Mouse (Mus musculus) spleen, postnatal 4 days (tissue): ENCODE data around the gene Irf2.

Experiments used
- DNase-seq, 2 experiments: peaks; one replicate each; pipeline ENCODE4 v3.0.0; 2022; ENCODE audit warnings: low spot score in 2 of 2

Gene Irf2

DNA sequence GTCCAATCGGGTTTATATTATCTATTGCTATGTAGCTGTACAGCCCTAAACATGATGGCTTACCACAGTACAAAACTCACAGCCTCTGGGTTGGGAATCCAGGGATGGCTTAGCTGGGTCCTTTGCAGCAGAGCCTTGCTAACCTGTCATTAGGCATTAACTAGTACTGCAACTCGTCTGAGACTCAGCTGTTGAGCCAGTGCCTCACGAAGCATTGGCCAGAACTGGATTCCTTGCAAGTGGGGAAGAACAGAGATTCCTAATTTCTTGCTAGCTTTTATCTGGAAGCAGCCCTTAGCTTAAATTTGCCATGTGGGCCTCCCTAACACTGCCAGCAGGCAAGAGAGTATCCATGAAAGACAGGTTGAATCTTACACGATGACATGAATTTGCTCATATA is 104.3 kb downstream of the Irf2 start:
- DNase-seq, result no peak

DNA sequence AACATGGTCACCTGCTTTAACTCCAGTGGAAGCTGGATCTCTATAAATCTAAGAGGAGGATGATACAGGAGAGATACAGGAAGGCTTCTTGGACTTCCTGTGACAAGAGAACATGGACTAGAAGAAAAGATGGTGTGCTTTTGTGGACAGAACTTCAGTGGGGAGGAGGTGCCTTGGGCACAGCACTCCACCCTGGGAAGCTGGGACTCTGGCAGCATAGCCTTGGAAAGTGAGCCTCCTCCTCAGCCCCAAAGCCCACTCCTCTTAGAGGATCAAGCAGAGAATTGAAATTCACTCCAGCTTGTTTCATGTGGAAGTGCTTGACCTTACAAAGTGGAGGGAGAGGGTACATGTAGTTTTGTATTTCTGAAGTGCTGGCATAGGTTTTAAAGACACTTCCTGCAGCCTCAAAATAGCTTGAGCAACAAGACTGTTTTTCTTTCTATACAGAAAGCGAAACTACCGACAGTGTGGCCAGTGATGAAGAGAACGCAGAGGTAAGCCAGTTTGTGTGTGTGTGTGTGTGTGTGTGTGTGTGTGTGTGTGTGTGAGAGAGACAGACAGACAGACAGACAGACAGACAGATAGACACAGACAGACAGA is 104.9 kb downstream of the Irf2 start:
- DNase-seq, result peak in 1 of 2 experiments; percentile 64

DNA sequence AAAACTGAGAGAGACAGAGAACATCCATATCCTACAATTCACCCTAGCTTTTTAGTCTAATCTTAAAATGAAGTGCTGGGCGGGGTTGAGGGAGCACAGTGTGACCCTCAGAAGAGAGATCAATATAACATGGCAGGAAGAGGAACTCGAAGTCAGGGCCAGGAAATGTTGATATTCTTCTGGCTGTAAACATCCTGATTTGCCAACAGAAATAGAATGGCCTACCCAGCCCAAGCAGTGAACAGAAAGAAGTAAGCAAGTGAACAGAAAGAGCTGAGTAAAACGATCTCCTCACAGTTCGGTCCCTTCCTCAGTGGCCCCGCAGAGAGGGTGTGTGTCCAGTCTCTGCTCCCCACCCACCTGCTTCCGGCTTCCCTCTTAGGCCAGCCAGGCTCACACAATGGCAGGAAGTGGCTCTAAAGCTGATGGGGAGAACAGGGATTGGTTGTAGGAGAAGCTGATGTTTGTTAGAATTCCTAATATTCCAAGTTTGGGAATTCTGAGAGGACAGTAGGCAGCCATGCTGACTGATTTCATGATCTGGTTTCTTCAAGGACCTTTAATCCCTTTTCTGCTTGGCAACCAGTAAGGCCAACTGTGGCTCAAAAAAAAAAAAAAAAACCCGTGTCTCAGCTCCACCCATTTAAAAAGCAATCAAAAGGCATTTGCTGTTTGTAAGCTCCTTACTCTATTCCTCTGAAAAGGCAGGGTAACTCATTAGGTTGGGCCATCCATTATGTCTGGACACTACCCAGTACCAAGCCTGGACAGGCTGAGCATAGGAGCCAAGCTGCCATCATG is 105.6 kb downstream of the Irf2 start:
- peak; percentile 44 to 73 for DNase-seq

DNA sequence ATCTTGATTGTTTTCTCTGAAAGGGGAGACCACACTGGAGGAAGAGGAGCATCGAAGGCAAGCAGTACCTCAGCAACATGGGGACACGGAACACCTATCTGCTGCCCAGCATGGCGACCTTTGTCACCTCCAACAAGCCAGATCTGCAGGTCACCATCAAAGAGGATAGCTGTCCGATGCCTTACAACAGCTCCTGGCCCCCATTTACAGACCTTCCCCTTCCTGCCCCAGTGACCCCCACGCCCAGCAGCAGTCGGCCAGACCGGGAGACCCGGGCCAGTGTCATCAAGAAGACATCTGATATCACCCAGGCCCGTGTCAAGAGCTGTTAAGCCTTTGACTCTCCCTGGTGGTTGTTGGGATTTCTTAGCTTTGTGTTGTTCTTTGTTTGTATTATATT is 106.4 kb downstream of the Irf2 start:
- DNase-seq, result no peak

DNA sequence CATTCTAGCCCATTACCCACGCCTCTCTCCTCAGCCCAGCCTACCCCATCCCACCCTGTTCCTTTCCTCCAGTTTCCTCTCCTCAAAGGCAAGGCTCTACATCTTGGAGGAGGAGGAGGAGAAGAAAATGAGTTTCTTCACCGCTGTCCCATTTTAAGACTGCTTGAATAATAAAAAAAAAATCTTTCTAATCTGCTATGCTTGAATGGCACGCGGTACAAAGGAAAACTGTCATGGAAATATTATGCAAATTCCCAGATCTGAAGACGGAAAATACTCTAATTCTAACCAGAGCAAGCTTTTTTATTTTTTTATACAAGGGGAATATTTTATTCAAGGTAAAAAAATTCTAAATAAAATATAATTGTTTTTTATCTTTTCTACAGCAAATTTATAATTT is 107.4 kb downstream of the Irf2 start:
- DNase-seq, result no peak

DNA sequence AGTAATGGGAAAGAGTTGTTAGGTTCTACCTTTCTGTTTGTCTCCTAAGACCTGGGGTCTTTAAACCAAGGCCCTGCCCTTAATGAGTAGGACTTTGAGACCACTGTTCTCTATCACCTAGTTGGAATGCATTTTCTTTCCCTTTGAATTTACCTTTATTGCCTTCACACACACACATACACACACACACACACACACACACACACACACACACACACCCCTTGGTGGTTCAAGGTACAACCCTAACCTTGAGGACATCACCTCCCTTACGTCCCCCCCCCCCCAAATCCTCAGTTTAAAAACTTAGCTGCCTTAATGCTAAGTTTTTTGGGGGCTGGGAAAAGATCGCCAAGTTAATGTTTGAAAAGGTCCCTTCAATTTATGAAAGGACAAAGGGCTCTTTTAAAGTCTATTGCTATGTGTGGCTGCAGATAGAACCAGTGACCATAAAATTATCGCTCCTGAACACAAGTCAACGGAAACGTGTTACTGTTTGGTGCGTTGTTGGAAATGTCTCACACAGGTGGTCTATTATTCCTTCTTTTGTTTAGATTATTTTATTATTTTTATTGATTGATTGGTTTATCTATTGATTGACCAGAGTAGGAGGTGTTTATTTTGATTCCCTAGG is 108.6 kb downstream of the Irf2 start:
- DNase-seq, result no peak

DNA sequence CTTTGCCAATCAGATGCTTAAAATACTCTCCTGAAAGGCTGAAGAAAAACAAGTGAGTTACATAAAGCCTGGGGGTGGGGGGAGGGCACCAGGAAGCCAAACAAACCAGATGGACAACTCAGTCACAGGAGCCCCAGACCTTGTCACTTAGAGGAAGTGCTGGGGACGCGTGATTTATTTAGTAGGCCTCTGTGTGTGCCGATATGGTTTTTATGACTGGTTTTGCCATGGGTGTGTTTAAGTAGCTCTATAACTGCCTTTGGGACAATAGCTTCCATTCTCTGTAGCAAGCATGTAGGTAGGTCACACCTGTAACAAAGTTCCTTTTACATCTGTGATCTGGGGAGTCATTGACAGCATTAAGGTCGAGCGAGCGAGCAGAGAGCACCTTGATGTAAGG is 109.4 kb downstream of the Irf2 start:
- DNase-seq, result no peak

DNA sequence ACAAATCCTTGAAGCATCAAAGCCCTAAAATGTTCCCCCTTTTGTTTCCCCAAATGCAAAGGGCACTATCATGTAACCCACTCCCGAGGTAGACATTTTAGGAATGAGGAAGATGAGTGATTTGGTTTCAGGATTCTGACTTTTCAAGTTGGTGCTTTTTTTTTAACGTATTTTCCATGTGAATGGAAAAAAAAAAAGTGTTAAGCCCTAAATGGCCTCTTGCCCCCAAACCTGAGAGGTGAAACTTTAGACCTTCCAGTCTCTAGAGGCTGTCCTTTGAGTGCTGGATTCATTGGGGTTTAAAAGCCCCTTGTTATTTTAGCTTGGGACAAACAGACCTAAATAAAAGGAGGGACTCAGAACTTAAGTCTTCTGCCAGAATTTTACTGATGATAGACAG is 109.9 kb downstream of the Irf2 start:
- DNase-seq, result no peak

DNA sequence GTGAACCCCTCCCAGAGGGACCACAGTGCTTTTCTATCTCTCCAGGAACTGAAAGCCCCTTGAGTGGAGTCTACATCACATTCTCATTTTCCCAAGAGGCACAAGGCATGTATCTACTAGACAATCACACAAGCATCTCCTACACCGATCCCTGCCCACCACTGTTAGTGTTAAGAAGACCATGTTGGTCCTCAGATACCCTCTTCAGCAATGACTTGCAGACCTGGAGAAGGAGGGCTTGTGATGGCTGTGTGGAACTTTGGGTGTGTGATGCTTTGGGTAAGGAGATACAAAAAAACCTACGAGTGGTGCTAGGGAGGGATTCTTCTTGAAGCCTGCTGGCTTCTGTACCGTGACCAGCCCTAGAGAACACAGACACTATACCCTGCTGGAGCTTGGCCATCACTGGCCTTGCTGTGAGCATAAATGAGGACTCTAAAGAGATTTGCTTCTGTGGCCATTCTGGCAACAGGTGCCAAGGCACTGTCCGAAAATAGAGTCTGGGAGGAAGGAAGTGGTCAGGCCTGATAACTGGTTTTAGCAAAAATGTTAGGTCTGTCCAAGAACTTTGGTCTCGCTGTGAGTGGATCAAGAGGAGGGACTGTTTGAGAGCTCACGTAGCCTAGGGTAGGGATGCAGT is 110.8 kb downstream of the Irf2 start:
- DNase-seq, result peak in 1 of 2 experiments; percentile 29

DNA sequence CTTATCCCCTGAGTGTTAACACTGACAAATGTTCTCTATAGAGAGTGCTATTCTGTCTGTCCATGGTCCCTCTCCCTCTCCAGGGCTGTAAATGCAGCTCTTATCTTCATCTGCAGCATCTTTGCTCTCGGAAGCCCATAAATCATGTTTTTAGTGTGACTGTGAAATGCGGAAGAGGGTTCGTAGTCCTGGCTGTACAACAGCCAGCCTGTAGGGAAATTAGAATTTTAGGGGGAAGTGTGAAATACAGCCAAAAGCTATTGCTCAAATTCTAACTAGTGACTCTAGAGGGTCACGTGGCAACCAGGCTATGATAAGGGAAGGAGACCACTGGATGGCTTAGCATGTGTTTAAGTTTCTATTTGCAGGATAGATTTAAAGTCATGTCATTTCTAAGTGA is 112.0 kb downstream of the Irf2 start:
- no peak for DNase-seq

DNA sequence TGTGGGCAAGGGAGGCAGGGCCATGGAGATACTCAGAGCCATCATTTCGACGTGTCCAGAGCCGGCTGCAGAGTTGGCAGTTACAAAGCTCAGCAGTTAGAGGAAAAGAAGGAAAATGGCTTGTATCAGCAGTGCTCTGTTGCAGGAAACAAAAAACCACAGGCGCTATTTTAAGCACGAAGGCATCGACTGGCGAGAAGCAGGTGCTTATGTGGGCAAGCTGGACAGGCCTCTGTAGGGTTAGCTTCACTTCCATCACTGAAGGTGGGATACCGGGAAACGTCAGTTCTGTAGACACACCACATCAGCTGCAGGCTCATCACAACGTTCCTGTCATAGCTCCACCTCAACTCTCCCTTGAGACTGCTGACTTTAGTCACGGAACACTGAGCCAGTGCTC is 112.8 kb downstream of the Irf2 start:
- DNase-seq, result peak in 1 of 2 experiments; percentile 24

DNA sequence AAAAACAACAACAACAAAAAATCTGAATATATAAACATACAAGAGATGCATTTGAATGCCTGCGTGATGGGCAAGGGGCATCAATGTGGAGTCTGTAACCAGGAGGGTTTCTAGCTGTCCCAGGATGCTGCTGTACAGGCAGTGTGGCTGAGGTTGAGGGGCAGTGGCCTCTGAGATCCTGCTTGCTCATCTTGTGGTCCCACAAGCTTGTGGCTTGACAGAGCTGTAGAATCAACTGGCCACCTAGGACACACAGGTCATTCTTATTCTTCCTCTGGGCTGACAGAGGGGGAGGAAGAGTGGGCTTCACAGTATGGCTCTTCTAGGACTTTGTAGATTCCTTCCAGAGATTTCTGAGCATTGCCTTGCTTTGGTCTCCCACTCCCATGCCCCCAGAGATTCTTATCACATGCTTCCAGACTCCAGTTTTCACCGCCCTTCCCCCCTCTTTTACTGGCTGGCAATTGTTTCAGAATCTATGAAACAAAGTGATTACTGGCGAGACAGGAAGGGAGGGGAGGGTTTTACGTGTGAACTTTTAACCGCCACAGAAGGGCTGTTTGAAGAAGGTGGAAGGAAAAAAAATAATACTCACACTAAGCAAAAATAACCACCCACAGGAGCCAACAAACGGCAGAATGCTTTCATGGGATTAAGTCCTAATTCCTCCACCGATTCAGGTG is 119.8 kb downstream of the Irf2 start:
- DNase-seq, result no peak

DNA sequence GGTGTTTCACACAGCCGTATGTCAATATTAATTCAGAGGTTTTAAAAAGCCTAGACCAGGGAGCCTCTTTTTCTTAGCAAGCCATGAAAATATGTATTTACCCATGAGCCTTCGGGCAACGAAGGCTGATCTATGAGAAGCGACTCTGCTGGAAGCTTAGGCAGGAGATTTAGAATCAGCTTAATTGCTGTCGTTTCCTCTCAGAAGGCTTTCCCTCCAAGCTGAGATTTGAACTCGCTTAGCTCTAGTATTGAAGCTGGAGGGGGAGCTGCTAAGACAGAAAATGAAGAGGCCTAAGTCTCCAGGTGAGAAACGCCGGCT is 120.3 kb downstream of the Irf2 start:
- no peak for DNase-seq

DNA sequence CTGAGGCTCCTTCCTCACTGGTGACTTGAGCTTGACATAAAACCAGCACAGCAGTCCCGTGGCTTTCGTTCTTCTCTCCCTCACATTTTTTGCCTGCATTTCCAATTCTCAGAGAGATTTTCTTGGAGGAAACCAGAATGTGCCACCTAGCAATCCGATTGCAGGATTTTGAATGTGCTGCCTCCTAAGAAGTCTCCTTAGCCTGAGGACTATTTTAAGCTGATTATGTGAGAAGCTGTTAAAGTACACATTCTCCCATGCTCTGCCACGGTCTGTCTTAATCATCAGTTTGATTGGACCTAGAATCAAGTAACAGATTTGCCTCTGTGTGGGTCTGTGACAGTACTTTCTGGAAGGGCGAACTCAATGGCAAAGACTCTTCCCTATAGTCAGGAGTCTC is 123.0 kb downstream of the Irf2 start:
- no peak for DNase-seq

DNA sequence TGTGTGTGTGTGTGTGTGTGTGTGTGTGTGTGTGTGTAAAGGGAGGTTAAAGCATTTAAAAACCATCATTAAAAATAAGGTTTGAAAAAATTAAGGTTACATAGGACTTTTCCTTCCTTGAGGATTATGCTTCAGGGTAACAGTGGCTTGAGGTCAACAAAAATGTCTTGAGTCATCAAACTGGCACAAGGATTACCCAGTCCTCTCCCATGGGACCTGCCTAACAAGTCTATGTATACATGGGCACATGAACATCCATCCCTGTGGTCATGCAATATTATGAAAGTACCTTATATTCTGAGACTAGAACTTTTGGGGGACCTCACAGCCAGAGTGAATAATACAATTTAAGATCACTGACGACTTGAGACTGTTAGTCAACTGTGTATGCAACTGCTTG is 125.9 kb downstream of the Irf2 start:
- DNase-seq, result no peak

DNA sequence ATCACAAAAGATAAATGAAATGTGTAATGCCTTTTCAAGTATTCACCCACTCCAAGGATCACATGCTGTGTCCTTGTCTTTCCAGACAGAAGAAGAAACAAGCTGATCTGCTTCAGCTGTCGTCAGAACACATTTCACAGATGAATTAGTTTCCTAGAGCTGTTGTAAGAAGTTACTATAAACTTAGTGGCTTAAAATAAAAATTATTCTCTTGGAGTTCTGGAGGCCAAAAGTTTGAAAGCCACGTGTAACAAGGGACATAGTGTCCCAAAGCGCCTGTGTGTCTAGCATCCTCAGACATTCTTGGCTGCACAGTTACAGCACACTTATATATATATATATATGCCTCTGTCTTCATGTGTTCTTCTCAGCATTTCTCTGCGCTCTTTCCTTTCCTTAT is 127.9 kb downstream of the Irf2 start:
- DNase-seq, result no peak

DNA sequence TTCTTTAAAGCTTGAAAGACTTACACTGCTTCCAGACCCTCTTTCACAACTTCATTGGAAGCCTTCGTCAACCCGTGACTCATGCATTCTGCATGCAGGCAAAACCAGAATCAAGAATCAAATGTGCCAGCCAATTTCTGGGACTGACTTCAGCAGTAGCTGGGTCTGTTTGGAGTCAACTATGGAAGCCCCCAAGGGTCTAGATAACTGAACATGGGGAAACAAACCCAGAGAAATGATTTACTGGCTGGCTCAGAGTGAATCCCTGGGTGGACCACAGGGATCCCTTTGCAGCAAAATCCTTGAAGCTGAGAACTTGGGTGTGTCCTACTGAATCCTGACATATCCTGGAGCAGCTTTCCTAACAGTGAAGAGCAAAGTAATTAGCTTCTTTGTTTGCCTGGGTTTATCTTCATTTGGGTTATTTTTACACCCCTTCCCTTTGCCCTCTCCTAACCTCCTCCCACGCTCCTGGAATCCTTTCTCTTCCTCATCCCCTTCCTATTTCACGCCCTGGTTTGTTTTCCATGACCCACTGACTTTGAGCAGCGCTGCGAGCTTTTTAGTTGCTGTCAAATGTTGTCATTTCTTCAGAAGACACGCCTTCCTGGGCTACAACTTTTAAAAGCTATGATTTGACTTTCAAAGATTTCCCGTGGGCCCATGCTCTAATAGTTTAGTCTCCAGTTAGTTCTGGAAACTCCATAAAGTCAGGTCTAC is 129.0 kb downstream of the Irf2 start:
- DNase-seq, result no peak

DNA sequence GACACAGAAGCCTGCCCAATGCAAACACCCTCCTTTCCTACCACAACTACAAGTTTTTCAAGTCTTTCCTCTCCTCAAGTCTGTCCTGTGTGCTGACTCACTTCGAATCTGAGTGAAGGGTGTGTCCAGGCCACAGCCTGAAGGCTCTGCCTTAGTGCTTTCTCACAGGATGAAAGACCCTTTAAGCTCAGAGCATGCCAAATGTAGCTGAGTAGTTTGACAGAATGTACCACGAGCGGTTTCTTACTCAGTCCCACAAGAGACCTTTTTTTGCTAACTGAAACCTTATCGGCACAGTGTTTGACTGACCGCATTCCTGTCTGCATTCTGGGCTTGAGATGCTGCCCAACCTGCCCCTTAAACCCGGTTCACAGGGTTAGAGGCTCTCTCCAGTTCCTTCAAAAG is 130.0 kb downstream of the Irf2 start:
- no peak for DNase-seq

DNA sequence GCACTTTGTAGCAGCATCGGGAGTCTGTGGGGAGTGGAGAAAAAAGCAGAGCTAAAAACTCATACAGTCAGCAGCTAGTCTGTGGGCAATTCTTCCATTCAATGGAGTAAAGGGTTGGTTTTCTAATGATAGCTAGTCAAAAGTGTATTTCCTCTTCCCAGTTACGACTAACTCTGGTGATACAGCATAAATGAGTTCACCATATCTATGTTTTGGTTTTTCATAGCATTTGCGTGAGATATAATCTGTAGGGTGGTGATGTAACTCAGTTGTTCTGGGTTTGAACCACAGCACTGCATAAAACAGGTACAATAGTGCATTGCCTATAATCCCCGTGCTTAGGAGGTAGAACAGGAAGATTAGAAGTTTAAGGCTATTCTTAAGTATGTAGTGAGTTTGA is 131.6 kb downstream of the Irf2 start:
- DNase-seq, result no peak

DNA sequence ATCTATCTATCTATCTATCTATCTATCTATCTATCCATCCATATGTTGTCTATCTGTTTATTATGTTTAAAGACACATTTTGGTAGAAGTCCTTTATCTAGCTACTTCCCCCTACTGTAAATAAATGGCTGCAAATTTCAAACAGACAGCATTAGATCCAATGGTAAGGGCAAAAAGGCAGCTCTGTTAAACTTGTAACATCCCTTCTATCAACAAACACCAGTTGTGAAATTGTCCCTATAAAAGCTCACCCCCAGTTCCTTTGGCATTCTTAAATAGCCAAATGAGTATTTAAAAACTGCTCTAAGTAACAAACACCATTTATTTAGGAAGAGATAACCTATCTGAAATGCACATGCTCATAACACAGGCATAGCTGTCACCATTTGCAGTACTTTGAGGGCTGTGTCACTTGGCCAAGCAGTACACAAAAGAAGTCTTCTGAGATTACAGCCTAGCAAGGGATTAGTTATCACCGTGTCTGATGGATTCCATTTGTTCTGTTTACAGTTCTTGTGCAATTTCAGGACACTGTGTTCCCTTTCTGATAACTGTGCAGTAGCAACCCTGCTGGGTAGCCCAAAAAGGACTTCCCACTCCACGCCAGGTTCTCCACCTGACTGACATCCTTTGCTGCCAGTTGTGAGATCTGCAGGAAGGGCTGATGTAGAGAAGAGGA is 136.2 kb downstream of the Irf2 start:
- no peak for DNase-seq

DNA sequence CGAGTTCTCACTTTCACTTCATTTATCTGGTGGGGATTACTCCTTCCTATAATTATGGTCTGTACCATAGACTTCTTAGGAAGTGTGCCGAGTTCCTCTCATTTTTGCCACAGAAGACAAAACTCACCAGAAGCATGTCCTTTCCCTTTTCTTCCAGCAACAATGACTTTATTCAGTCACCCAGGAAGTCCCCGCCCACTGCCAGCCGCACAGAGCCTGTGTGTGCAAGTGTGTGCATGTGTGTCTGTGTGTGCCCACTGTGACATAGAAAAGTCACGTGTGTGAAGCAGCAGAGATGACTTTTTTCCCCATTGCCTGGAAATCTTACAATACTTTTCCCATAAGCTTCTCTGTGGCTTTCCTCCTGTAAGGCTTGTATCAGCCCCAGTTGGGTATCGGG is 141.8 kb downstream of the Irf2 start:
- no peak for DNase-seq
